In the genomic region with DNA sequence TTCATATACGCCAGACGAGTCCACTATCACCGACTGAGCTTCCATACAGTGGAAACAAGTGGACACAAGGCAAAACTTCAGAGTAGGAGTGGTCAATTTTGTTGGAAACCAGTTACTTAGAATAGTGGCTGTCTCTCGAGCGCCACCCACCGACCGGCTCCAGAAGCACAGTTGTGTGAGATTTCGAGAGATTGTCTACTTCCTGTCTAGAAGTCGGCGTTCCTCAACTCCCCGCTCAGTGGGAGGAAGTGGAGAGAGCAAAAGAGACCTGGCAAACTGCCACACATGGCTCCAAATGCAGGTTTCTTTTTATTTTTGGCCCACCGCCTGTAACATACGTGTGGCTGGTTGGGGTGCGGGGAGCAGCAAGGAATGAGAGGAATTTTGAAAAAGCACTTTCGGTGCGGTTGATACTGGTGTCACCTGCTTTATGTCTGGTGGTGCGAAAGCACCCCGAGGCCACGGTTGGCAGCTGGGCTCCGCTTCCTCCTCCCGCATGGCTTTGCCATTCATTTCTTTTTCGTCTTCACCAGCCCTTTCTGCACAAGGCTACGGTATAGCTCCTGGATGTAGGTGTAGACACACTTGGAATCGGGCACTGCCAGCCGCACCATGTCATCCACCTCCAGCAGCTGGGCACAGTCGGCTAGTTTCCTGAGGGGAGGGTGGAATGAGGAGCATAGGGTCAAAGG, we compare ENCODE assay signal across 8 mouse cellular contexts. TPM values are rescaled to one million over a fixed set of nuclear protein-coding genes. Genes with fewer than 3 reads are reported as not detected.
DNase-seq lines count a peak whose midpoint lies in the region; ATAC-seq lines count a peak whose summit lies in the region.

No protein-coding gene starts in this region.

- H3K27me3 ChIP-seq in intestine, embryonic 15.5 days (replicated peaks), result no peaks in the 10 kb centered on the region

- H3K9me3 ChIP-seq in intestine, embryonic 15.5 days, result no peaks in the 10 kb centered on the region

- H3K27ac ChIP-seq in intestine, embryonic 15.5 days, result 0 out of 2 replicates have a peak overlapping the region, but pooled peaks have one; percentile 32

- peaks cover 8% of the 10 kb centered on the region for H3K4me1 ChIP-seq in intestine, embryonic 15.5 days (replicated peaks)

- H3K9ac ChIP-seq in intestine, embryonic 15.5 days, result peak overlapping the region; percentile 26; the same call in 1 of the 2 replicates

- peak; percentile 67 for ATAC-seq in intestine, embryonic 15.5 days
- peak; percentile 77 for ATAC-seq in megakaryocyte progenitor cell, adult 5-6 weeks (replicated peaks; ENCODE audit: poor library complexity)

- intact Hi-C loops in gastrocnemius, postnatal 36 days (cut with DNase I), result no loop called here
- intact Hi-C loops in left cerebral cortex, postnatal 10 days (cut with DNase I), result no loop called here

- peak; percentile 74 to 82 for DNase-seq in adrenal gland, adult 18-20 months (ENCODE audit: low spot score in 2 of 2)
- peak; percentile 86 for DNase-seq in embryo, embryonic 11 days
- DNase-seq in gastrocnemius, postnatal 36 days, result peak; percentile 84 to 88
- peak; percentile 79 to 90 for DNase-seq in left cerebral cortex, postnatal 10 days (ENCODE audit: extremely low spot score in 1 of 2, low spot score in 2 of 2)
- DNase-seq in right cerebral cortex, postnatal 10 days (ENCODE audit: low spot score in 2 of 2), result peak; percentile 87 to 91
- DNase-seq in urinary bladder, postnatal 10 days (ENCODE audit: low spot score), result peak; percentile 45

- 33% methylated on average over 26 of the region's 26 CpGs for WGBS in intestine, embryonic 15.5 days

- no peaks in the 10 kb centered on the region for H3K36me3 ChIP-seq in intestine, embryonic 15.5 days

- peak overlapping the region; percentile 19 for H3K4me3 ChIP-seq in intestine, embryonic 15.5 days (replicated peaks)

- peak overlapping the region; percentile 60 for H3K4me2 ChIP-seq in intestine, embryonic 15.5 days (replicated peaks)

RNA-seq across cellular contexts. Expression of a gene that starts 11.4 kb away (rescaled TPM):
- total RNA-seq in adrenal gland, adult 18-20 months (2021), result under 1 TPM in 1 of 2 experiments, not detected in 1; 0.32 TPM
- 10 to 100 TPM; 58.7 to 84.0 TPM for total RNA-seq in gastrocnemius, postnatal 36 days (2021)
- 0.08 and 0.13 TPM in 2 replicates for polyA plus RNA-seq in intestine, embryonic 15.5 days (2015; fragmentation: Nextera tagmentation; extraction: Ambion mirVana)
- total RNA-seq in left cerebral cortex, postnatal 10 days (2021), result not detected
- total RNA-seq in megakaryocyte progenitor cell, adult 5-6 weeks (2015), result not detected in 2 replicates
- 0.24 TPM in 1 of 2 replicates, not detected in the other for total RNA-seq in megakaryocyte progenitor cell, adult 5-6 weeks (2017)

RNA-seq across cellular contexts. Expression of a gene that starts 12.4 kb away (rescaled TPM):
- total RNA-seq in adrenal gland, adult 18-20 months (2021), result 10 to 100 TPM; 17.6 to 26.4 TPM
- 1 to 10 TPM; 2.6 to 3.5 TPM for total RNA-seq in gastrocnemius, postnatal 36 days (2021)
- polyA plus RNA-seq in intestine, embryonic 15.5 days (2015; fragmentation: Nextera tagmentation; extraction: Ambion mirVana), result 46.5 TPM in 2 replicates
- total RNA-seq in left cerebral cortex, postnatal 10 days (2021), result 1 to 10 TPM; 6.5 to 6.8 TPM
- 9.6 and 11.2 TPM in 2 replicates for total RNA-seq in megakaryocyte progenitor cell, adult 5-6 weeks (2015)
- total RNA-seq in megakaryocyte progenitor cell, adult 5-6 weeks (2017), result 8.5 and 12.7 TPM in 2 replicates

RNA-seq across cellular contexts. Expression of a gene that starts 15.8 kb away (rescaled TPM):
- 10 to 100 TPM; 45.8 to 59.0 TPM for total RNA-seq in adrenal gland, adult 18-20 months (2021)
- total RNA-seq in gastrocnemius, postnatal 36 days (2021), result 10 to 100 TPM; 39.6 to 55.9 TPM
- 56.1 and 67.2 TPM in 2 replicates for polyA plus RNA-seq in intestine, embryonic 15.5 days (2015; fragmentation: Nextera tagmentation; extraction: Ambion mirVana)
- total RNA-seq in left cerebral cortex, postnatal 10 days (2021), result 10 to 100 TPM; 62.8 to 66.7 TPM
- total RNA-seq in megakaryocyte progenitor cell, adult 5-6 weeks (2015), result 40.2 and 55.6 TPM in 2 replicates
- total RNA-seq in megakaryocyte progenitor cell, adult 5-6 weeks (2017), result 39.6 and 46.2 TPM in 2 replicates

RNA-seq across cellular contexts. Expression of a gene that starts 27.6 kb away (rescaled TPM):
- total RNA-seq in adrenal gland, adult 18-20 months (2021), result 1 to 10 TPM; 9.3 to 9.4 TPM
- total RNA-seq in gastrocnemius, postnatal 36 days (2021), result 10 to 100 TPM in 1 of 2 experiments, 1 to 10 TPM in 1; 7.6 to 19.2 TPM
- 15.0 and 16.3 TPM in 2 replicates for polyA plus RNA-seq in intestine, embryonic 15.5 days (2015; fragmentation: Nextera tagmentation; extraction: Ambion mirVana)
- total RNA-seq in left cerebral cortex, postnatal 10 days (2021), result under 1 TPM; 0.34 to 0.43 TPM
- 25.7 and 33.4 TPM in 2 replicates for total RNA-seq in megakaryocyte progenitor cell, adult 5-6 weeks (2015)
- total RNA-seq in megakaryocyte progenitor cell, adult 5-6 weeks (2017), result 14.2 and 15.0 TPM in 2 replicates

RNA-seq across cellular contexts. Expression of a gene that starts 35.8 kb away (rescaled TPM):
- 100 to 1,000 TPM in 1 of 2 experiments, 10 to 100 TPM in 1; 78.6 to 115 TPM for total RNA-seq in adrenal gland, adult 18-20 months (2021)
- 10 to 100 TPM; 44.8 to 46.5 TPM for total RNA-seq in gastrocnemius, postnatal 36 days (2021)
- 59.7 and 60.5 TPM in 2 replicates for polyA plus RNA-seq in intestine, embryonic 15.5 days (2015; fragmentation: Nextera tagmentation; extraction: Ambion mirVana)
- total RNA-seq in left cerebral cortex, postnatal 10 days (2021), result 1 to 10 TPM; 4.7 to 6.9 TPM
- 0.22 TPM in 1 of 2 replicates, not detected in the other for total RNA-seq in megakaryocyte progenitor cell, adult 5-6 weeks (2015)
- total RNA-seq in megakaryocyte progenitor cell, adult 5-6 weeks (2017), result not detected in 2 replicates

Comparison
In these comparisons a context has a peak if more than half of its experiments do, and no peak if none do; other contexts are left out.
1. Peak in every context shown above with its lines: DNase-seq, ATAC-seq, H3K4me3 ChIP-seq and H3K27ac ChIP-seq.
2. RNA of a gene that starts 11.4 kb away (total RNA-seq): 58.7 to 84.0 TPM in gastrocnemius, postnatal 36 days; 0.32 TPM in adrenal gland, adult 18-20 months, not detected in left cerebral cortex, postnatal 10 days and 0.24 TPM in megakaryocyte progenitor cell, adult 5-6 weeks; every median in the first group is over 10 times any median in the second.